Mouse (Mus musculus): ENCODE measurements around the gene Olfr449. TPM values are rescaled to one million over a fixed set of nuclear protein-coding genes. Genes with fewer than 3 reads are reported as not detected.

Olfr449 gene
- not detected in 2 replicates for polyA plus RNA-seq (2012; rRNA removed)

DNA sequence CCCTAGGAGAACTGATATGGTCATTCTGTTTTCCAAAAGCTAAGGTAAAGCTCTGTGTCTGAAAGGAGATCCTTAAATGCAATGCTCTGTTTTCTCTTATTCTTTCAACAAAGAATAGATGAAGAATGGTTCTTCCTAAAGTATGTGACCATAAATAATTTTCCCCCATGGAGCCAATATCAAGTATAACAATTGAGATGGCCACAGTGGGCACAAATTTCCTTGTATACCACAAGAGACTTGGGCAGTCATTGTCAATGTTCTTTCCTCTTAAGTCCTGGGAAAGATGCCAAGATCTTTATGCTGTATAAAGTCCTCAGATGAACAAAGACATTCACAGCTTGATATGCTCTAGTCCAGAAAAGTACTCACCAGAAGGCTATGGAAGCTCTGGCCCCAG lies at the start of gene Olfr449:
Olfr449 (plus strand) TSS at position 301 of the 400 bp plus-strand sequence.
- Histone ChIP-seq H3K4me3 (ENCODE audit: low read depth, low read length) (no peak within 1 kb of the TSS), H3K27me3 (ENCODE audit: control insufficient read depth, insufficient read depth, low read length) (no peaks in the 10 kb centered on the region), H3K4me1 (ENCODE audit: control insufficient read depth, insufficient read depth, insufficient read length, low read length) (no peaks in the 10 kb centered on the region), H3K36me3 (ENCODE audit: control insufficient read depth, insufficient read depth, low read length) (no peaks in the 10 kb centered on the region), H3K27ac (ENCODE audit: insufficient read depth, low read depth, low read length) (no peak within 1 kb of the TSS)
- TF ChIP-seq CTCF (IDR thresholded peaks at IDR 0.05; ENCODE audit: extremely low read depth, insufficient read length, insufficient replicate concordance, low read depth, low read length) (no peak), POLR2A (IDR thresholded peaks at IDR 0.05; ENCODE audit: low read depth, low read length) (no peak)

DNA sequence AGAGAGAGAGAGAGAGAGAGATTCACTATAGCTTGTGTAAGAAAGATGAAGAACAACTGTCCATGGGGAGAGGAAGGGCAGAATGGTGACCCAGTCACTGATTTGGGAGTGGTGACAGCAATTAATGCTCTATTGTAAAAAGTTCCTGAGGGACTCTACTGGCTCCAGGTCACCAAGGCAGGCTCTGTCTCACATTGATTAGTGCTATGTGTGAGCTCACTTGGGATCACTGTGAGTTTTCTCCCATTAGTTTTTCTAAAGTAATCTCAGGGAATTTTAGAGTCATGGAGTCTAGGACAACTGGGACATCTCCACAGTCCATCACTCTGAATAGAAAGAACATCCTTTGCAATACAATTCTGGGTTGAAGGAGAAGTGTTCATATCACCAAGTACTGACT lies 49.4 kb upstream of the Olfr449 start, which contains the start of gene Olfr452:
Olfr452 (plus strand) TSS at position 301 of the 400 bp plus-strand sequence.
- Histone ChIP-seq H3K27ac (ENCODE audit: insufficient read depth, low read depth, low read length) (no peak within 1 kb of the TSS), H3K4me3 (ENCODE audit: low read depth, low read length) (no peak within 1 kb of the TSS), H3K4me1 (ENCODE audit: control insufficient read depth, insufficient read depth, insufficient read length, low read length) (no peaks in the 10 kb centered on the region), H3K27me3 (ENCODE audit: control insufficient read depth, insufficient read depth, low read length) (no peaks in the 10 kb centered on the region), H3K36me3 (ENCODE audit: control insufficient read depth, insufficient read depth, low read length) (no peaks in the 10 kb centered on the region)
- TF ChIP-seq CTCF (IDR thresholded peaks at IDR 0.05; ENCODE audit: extremely low read depth, insufficient read length, insufficient replicate concordance, low read depth, low read length) (no peak), POLR2A (IDR thresholded peaks at IDR 0.05; ENCODE audit: low read depth, low read length) (no peak)

DNA sequence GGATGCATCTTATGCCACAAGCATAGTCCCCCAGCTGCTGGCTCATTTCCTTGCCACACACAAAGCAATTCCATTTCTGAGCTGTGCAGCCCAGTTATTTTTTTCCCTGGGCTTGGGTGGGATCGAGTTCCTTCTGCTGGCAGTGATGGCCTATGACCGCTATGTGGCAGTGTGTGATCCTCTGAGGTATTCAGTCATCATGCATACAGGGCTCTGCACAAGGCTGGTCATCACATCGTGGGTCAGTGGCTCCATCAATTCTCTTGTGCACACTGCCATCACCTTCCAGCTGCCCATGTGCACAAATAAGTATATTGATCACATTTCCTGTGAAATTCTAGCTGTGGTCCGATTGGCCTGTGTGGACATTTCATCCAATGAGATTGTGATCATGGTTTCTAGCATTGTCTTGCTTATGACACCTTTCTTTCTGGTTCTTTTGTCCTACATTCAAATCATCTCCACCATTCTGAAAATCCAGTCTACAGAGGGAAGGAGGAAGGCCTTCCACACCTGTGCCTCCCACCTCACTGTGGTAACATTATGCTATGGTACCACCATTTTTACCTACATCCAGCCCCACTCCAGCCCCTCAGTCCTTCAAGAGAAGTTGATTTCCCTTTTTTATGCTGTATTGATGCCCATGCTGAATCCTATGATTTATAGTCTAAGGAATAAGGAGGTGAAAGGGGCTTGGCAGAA lies 43.8 kb upstream of the Olfr449 start:
- H3K4me1 ChIP-seq (ENCODE audit: control insufficient read depth, insufficient read depth, insufficient read length, low read length): no peaks in the 10 kb centered on the region
- no peak overlapping the region for H3K27ac ChIP-seq (ENCODE audit: insufficient read depth, low read depth, low read length)
- H3K4me3 ChIP-seq (ENCODE audit: low read depth, low read length): no peak overlapping the region
- no peaks in the 10 kb centered on the region for H3K27me3 ChIP-seq (ENCODE audit: control insufficient read depth, insufficient read depth, low read length)
- 43% methylated on average over 4 of the region's 4 CpGs for WGBS
- H3K36me3 ChIP-seq (ENCODE audit: control insufficient read depth, insufficient read depth, low read length): no peaks in the 10 kb centered on the region
- TF ChIP-seq POLR2A (IDR thresholded peaks at IDR 0.05; ENCODE audit: low read depth, low read length) (no peak), CTCF (IDR thresholded peaks at IDR 0.05; ENCODE audit: extremely low read depth, insufficient read length, insufficient replicate concordance, low read depth, low read length) (no peak)

DNA sequence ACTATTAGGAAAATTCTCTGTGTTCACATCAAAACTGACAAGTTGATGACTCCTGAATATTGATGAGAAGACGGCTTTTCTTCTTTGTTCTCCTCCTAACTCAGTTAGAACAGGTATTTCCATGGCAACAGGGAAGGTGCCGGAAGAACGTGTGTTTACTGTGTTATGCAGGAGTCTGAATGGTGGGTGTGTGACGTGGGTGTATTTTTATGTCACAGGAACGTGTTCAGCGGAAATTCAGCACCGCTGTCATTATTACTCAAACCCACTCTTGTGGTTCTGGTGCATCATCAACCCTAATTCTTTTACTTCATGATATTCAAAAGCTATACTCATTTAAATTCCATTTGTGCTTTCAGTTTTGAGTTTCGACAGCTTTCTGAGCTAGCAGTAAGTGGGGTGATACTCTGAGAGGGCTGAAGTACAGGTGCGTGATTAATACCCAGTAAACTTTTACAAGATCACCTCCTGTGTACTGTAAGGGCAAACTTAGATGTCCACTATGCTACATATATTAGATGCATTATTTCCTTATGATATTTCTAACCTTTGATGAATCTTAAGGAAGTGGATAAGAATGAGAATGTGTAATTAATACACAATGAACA lies 43.1 kb upstream of the Olfr449 start:
- Histone ChIP-seq H3K27ac (ENCODE audit: insufficient read depth, low read depth, low read length) (no peak overlapping the region), H3K4me3 (ENCODE audit: low read depth, low read length) (no peak overlapping the region), H3K36me3 (ENCODE audit: control insufficient read depth, insufficient read depth, low read length) (no peaks in the 10 kb centered on the region), H3K27me3 (ENCODE audit: control insufficient read depth, insufficient read depth, low read length) (no peaks in the 10 kb centered on the region), H3K4me1 (ENCODE audit: control insufficient read depth, insufficient read depth, insufficient read length, low read length) (no peaks in the 10 kb centered on the region)
- TF ChIP-seq CTCF (IDR thresholded peaks at IDR 0.05; ENCODE audit: extremely low read depth, insufficient read length, insufficient replicate concordance, low read depth, low read length) (no peak), POLR2A (IDR thresholded peaks at IDR 0.05; ENCODE audit: low read depth, low read length) (no peak)
- WGBS: 72% methylated on average over 9 of the region's 9 CpGs

DNA sequence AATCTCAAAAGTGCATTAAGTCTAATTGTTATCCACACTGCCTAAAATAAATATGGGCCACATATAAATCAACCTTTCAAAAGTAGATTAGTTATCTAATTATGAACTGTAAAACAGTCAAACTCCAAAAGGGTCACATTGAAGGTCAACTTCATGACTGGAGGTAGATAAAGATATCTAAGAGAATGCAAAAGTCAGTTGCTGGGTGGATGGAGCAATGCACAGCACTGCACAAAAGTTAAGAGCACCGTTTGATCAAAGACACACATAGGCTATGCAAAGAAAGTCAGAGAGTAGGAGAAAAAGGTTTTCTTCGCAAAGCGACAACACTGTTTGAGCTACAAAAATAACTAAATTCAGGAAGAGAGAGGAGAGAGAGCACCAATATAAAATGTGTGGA lies 39.2 kb upstream of the Olfr449 start:
- no peaks in the 10 kb centered on the region for H3K4me1 ChIP-seq (ENCODE audit: control insufficient read depth, insufficient read depth, insufficient read length, low read length)
- H3K36me3 ChIP-seq (ENCODE audit: control insufficient read depth, insufficient read depth, low read length): no peaks in the 10 kb centered on the region
- H3K27ac ChIP-seq (ENCODE audit: insufficient read depth, low read depth, low read length): no peak overlapping the region
- no peak for TF ChIP-seq POLR2A (IDR thresholded peaks at IDR 0.05; ENCODE audit: low read depth, low read length)
- TF ChIP-seq CTCF (IDR thresholded peaks at IDR 0.05; ENCODE audit: extremely low read depth, insufficient read length, insufficient replicate concordance, low read depth, low read length): no peak
- H3K4me3 ChIP-seq (ENCODE audit: low read depth, low read length): no peak overlapping the region
- WGBS: 57% methylated on average over 3 of the region's 3 CpGs
- H3K27me3 ChIP-seq (ENCODE audit: control insufficient read depth, insufficient read depth, low read length): no peaks in the 10 kb centered on the region

DNA sequence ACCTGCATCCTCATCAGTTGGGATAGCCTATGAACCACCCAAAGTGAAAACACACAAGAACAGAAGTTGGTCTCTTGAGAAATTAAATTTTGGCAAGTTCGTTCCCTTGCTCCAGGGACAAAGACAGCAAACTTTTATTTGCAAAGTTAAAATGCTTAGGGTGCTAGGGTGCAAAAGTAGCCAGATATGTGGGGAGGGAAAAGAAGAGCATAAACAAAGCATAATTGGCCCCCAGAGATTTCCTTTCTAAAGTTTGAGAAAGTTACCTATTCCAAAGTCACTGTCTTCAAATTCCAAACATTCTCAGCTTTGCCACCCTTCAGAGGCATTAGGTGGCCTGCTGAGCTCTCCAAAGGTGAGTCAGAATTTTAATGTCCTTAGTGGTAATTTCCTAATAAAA lies 22.5 kb upstream of the Olfr449 start, which contains the start of gene Olfr450:
Olfr450 (plus strand) TSS at position 301 of the 400 bp plus-strand sequence.
- no peak within 1 kb of the TSS for H3K27ac ChIP-seq (ENCODE audit: insufficient read depth, low read depth, low read length)
- no peaks in the 10 kb centered on the region for H3K27me3 ChIP-seq (ENCODE audit: control insufficient read depth, insufficient read depth, low read length)
- no peaks in the 10 kb centered on the region for H3K4me1 ChIP-seq (ENCODE audit: control insufficient read depth, insufficient read depth, insufficient read length, low read length)
- H3K36me3 ChIP-seq (ENCODE audit: control insufficient read depth, insufficient read depth, low read length): no peaks in the 10 kb centered on the region
- H3K4me3 ChIP-seq (ENCODE audit: low read depth, low read length): no peak within 1 kb of the TSS
- 68% methylated on average over 1 of the region's 1 CpGs for WGBS
- no peak for TF ChIP-seq POLR2A (IDR thresholded peaks at IDR 0.05; ENCODE audit: low read depth, low read length)
- TF ChIP-seq CTCF (IDR thresholded peaks at IDR 0.05; ENCODE audit: extremely low read depth, insufficient read length, insufficient replicate concordance, low read depth, low read length): no peak

DNA sequence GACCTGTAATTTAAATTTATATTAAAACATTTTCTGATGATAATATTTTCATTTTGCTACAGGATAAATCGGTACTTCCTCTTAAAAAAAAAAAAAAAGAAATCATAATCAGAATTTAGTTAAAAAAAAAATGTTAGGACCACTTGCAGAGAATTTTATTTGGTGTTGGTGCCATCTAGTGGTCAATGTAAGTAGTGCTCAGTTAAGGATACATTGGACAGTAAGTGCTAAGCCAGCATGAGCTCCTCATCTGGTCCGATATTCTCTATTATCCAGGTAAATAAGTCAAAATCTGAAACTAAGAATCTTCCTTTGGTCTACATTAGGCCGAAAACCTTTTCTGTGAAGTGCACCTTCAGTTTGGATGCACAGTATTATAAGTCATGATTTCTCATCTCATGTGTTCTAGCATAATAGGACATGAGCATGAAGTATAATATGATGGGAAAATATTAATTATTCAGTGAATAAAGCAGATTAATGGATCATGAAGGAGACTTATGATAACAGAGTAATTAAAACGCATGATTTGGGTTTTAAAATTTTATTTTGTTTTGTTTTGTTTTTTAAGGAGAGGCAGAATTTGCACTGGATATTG lies 26.1 kb downstream of the Olfr449 start:
- Histone ChIP-seq H3K36me3 (ENCODE audit: control insufficient read depth, insufficient read depth, low read length) (no peaks in the 10 kb centered on the region), H3K27me3 (ENCODE audit: control insufficient read depth, insufficient read depth, low read length) (no peaks in the 10 kb centered on the region), H3K27ac (ENCODE audit: insufficient read depth, low read depth, low read length) (no peak overlapping the region), H3K4me3 (ENCODE audit: low read depth, low read length) (no peak overlapping the region), H3K4me1 (ENCODE audit: control insufficient read depth, insufficient read depth, insufficient read length, low read length) (no peaks in the 10 kb centered on the region)
- TF ChIP-seq POLR2A (IDR thresholded peaks at IDR 0.05; ENCODE audit: low read depth, low read length): no peak
- TF ChIP-seq CTCF (IDR thresholded peaks at IDR 0.05; ENCODE audit: extremely low read depth, insufficient read length, insufficient replicate concordance, low read depth, low read length): no peak
- 5% methylated on average over 4 of the region's 4 CpGs for WGBS

Measured in small intestine, adult 2 months (tissue).